Mouse (Mus musculus): ENCODE results near the gene Prlh. TPM values are rescaled to one million over a fixed set of nuclear protein-coding genes. Genes with fewer than 3 reads are reported as not detected.

Gene Prlh
- total RNA-seq (2021), result not detected

GRCm38 (mm10) chr1:90952808-90953207 lies at the start of gene Prlh:
TSS of gene Prlh (plus strand) at chr1:90953108.
- intact Hi-C loops (cut with DNase I), result no loop called here

GRCm38 (mm10) chr1:90903211-90903945 lies 49.5 kb upstream of the Prlh start:
- intact Hi-C loops (cut with DNase I), result no loop called here
- no peak for DNase-seq

More at GRCm38 (mm10) chr1:90952808-90953207, at the start of gene Prlh:
- no peak for DNase-seq

- intact Hi-C loops (cut with DNase I), result loop anchor here (2.0 kb wide), 1 partner anchor 253 kb away; no protein-coding TSS in a partner anchor
- peak; percentile 66 to 76 for DNase-seq
Measured at GRCm38 (mm10) chr1:90903971-90904458, 48.9 kb upstream of the Prlh start.

- no peak for DNase-seq
- intact Hi-C loops (cut with DNase I), result loop anchor here (2.0 kb wide), 1 partner anchor 254 kb away; no protein-coding TSS in a partner anchor
Measured at GRCm38 (mm10) chr1:90904729-90905404, 48.0 kb upstream of the Prlh start.

GRCm38 (mm10) chr1:90906357-90906756 lies 46.6 kb upstream of the Prlh start:
- DNase-seq, result peak; percentile 57 to 73
- intact Hi-C loops (cut with DNase I), result loop anchor here (1.0 to 2.0 kb wide), 2 partner anchors 20 to 50 kb away; no protein-coding TSS in a partner anchor

DNA sequence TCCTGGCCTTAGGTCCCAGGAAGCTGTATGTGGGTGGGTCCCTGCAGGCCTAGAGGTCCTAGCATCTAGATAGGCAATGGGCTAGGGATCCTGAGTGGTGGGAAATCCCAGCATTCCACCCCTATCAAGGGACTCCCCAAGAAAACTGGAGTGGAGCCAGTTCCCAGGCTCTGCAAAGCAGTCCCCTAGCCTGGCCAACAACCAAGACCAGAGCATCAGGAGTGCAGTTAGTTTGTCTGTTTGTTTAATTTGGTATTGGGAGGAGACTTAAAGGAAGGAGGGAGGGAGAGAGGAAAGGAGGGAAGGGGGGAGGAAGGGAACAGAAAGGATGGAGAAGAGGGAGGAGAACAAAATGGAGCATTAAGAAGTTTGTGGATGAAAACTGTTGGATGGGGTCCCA lies 43.7 kb upstream of the Prlh start:
- DNase-seq, result peak; percentile 69 to 78
- intact Hi-C loops (cut with DNase I), result no loop called here

DNA sequence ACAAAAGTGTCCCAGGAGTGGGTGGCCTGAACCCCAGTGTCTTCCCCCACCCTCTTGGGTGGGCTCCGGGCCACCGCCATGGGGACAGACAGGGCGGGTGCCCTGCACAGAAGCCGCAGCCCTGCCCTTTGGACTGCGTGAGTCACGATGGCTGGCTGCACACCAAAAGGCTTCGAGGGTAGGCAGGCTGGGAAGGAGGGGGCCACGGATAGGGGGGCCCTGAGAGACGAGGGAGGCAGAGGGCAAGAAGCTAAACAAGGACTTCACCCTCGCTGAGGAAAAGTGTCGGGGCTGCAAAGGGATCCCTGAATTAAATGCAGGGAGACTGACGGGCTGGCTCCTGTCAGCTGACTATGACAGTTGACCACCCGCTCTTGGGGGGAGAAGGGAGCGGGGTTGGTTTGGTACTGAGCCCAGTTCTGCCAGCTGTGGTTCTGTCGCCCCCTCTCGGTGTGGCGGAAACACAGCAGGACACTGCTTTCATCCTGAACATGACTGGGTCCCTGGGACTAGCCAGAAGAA lies 43.2 kb upstream of the Prlh start:
- intact Hi-C loops (cut with DNase I), result no loop called here
- peak; percentile 76 to 77 for DNase-seq

GRCm38 (mm10) chr1:90913231-90913630 lies 39.7 kb upstream of the Prlh start:
- intact Hi-C loops (cut with DNase I), result no loop called here
- DNase-seq, result no peak

DNA sequence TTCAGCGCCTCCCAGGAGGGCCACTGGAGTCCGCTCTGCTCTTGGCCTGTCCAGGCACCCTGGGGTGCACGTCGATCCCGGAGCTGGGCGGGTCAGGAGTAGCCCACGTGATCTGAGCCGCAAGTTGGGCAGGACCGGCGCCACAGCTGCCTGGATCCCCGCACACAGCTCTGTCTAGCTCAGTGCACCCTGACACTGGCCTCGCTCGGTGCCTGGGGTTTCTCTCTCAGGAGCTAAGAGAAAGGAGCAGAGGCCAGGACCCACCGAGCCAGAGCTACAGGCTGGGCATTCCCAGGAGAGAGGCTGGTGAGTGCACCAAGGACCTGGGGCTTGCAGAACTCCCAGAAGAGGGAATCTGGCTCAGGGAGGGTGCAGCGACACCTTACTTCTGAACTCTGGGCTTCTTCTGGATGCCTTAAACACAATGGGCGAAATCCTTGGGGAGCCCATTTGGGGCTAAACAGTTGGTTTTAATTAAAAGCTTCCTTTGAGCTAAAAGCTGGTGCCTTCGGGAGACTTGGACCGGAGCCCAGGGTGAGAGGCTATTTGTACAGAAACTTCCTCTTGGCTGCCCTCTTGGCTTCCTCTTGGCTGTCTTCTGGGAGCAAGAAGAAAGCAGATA lies 37.8 kb upstream of the Prlh start, which contains the start of gene Mlph:
Mlph (plus strand) TSS at position 138 of the 622 bp plus-strand sequence.
- intact Hi-C loops (cut with DNase I), result no loop called here

GRCm38 (mm10) chr1:90917509-90917908 lies 35.4 kb upstream of the Prlh start:
- intact Hi-C loops (cut with DNase I), result no loop called here
- no peak for DNase-seq

More for the DNA sequence above, 37.8 kb upstream of the Prlh start, which contains the start of gene Mlph:
- peak; percentile 34 to 50 for DNase-seq

- intact Hi-C loops (cut with DNase I), result no loop called here
- DNase-seq, result no peak
Measured at GRCm38 (mm10) chr1:90921687-90922086, 31.2 kb upstream of the Prlh start.

- peak in 1 of 2 experiments; percentile 31 for DNase-seq
- intact Hi-C loops (cut with DNase I), result loop anchor here (2.0 kb wide), 1 partner anchor 19 kb away; no protein-coding TSS in a partner anchor
Measured at GRCm38 (mm10) chr1:90926030-90926429, 26.9 kb upstream of the Prlh start.

- DNase-seq, result no peak
- intact Hi-C loops (cut with DNase I), result loop anchor here (2.0 kb wide), 1 partner anchor 21 kb away; no protein-coding TSS in a partner anchor
Measured at GRCm38 (mm10) chr1:90927308-90927707, 25.6 kb upstream of the Prlh start.

DNA sequence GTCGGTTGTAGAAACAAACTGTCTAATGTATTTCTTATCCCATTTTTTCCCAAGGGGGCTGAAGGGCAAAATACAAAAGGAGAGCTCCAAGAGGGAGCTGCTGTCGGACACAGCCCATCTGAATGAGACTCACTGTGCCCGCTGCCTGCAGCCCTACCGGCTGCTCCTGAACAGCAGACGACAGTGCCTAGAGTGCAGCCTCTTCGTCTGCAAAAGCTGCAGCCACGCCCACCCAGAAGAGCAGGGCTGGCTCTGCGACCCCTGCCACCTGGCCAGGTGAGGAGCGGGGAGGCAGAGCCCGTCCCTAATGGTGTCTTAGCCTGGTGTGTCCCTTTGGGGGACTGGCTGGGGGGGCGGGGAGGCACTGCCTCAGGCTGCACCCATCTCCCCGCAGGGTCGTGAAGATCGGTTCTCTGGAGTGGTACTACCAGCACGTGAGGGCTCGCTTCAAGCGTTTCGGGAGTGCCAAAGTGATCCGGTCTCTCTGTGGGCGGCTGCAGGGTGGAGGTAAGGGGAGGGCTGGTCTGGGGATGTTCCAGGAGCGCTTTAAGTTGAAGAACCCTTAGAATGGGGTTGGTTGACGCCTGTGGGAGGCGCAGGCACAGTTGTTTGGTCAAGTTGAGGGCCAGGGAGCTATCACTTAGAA lies 24.9 kb upstream of the Prlh start:
- DNase-seq, result no peak
- intact Hi-C loops (cut with DNase I), result loop anchor here (1.0 to 2.0 kb wide), 2 partner anchors 21 to 28 kb away; no protein-coding TSS in a partner anchor

DNA sequence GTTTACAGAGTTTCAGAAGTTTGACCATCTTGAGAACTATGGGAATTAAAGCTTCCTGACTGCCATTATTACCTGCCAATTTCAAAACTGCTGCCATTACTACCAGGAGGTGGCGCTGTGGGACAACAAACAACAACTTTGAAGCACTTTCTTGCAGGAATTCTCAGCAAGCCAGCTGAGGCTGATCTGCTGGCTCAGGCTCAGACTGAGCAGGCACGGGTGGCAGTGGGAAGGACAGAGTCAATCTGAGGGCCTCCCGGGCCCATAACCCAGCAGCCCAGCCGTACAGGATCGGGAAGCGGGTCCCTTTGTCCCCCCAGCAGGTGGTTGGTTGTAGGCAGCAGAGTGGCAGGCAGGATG lies 24.4 kb upstream of the Prlh start:
- intact Hi-C loops (cut with DNase I), result loop anchor here (1.0 kb wide), 1 partner anchor 28 kb away; no protein-coding TSS in a partner anchor
- DNase-seq, result peak; percentile 91 to 95

GRCm38 (mm10) chr1:90933001-90933400 lies 19.9 kb upstream of the Prlh start:
- DNase-seq, result peak; percentile 45 to 51

GRCm38 (mm10) chr1:90936990-90937389 lies 15.9 kb upstream of the Prlh start:
- no peak for DNase-seq
- intact Hi-C loops (cut with DNase I), result no loop called here

More at GRCm38 (mm10) chr1:90933001-90933400, 19.9 kb upstream of the Prlh start:
- intact Hi-C loops (cut with DNase I), result no loop called here

GRCm38 (mm10) chr1:90939980-90940379 lies 12.9 kb upstream of the Prlh start:
- intact Hi-C loops (cut with DNase I), result no loop called here
- DNase-seq, result peak; percentile 37 to 50

GRCm38 (mm10) chr1:90945171-90945570 lies 7.7 kb upstream of the Prlh start:
- intact Hi-C loops (cut with DNase I), result no loop called here
- DNase-seq, result no peak

DNA sequence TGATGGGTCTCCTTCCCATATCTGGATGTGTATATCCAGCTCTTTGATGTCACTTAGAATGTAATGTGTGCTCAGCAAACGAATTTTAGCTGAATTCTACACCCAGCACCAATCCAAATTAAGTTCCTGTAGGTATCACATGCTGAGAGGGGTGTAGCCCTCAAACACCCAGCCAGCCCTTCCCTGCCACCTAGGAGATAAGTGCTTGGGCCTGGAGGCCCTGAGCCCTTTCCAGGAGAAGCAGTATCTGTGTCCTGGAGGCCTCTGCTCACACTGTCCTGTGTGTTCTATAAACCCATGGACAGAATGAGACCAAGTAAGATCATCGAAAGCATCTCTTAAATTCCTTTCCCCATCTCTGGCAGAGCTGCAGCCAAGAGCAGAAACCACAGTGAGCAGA lies 5.7 kb upstream of the Prlh start:
- no peak for DNase-seq
- intact Hi-C loops (cut with DNase I), result no loop called here

All from heart, postnatal 10 days (tissue).